Mouse (Mus musculus): ENCODE results near the gene Mchr1. TPM values are rescaled to one million over a fixed set of nuclear protein-coding genes. Genes with fewer than 3 reads are reported as not detected.

Mchr1 gene
- total RNA-seq, 2 experiments from 2014 or later: 2.7 to 3.9 TPM

- no peak for DNase-seq (ENCODE audit: low spot score in 2 of 2)
These were observed 8.5 kb upstream of the Mchr1 start for GRCm38 (mm10) chr15:81226796-81227195.

- DNase-seq (ENCODE audit: low spot score in 2 of 2): no peak
These were observed 8.0 kb upstream of the Mchr1 start for GRCm38 (mm10) chr15:81227275-81227674.

GRCm38 (mm10) chr15:81228258-81228657, 7.0 kb upstream of the Mchr1 start:
- DNase-seq (ENCODE audit: low spot score in 2 of 2): no peak

GRCm38 (mm10) chr15:81229791-81230190, 5.5 kb upstream of the Mchr1 start:
- no peak for DNase-seq (ENCODE audit: low spot score in 2 of 2)

GRCm38 (mm10) chr15:81231325-81231724, 4.0 kb upstream of the Mchr1 start:
- no peak for DNase-seq (ENCODE audit: low spot score in 2 of 2)

- DNase-seq (ENCODE audit: low spot score in 2 of 2): no peak
These were observed 763 bp downstream of the Mchr1 start for GRCm38 (mm10) chr15:81236062-81236461.

GRCm38 (mm10) chr15:81237471-81237870, 2.2 kb downstream of the Mchr1 start:
- DNase-seq (ENCODE audit: low spot score in 2 of 2): no peak

- DNase-seq (ENCODE audit: low spot score in 2 of 2): peak in 1 of 2 experiments; percentile 56
These were observed 4.0 kb downstream of the Mchr1 start for GRCm38 (mm10) chr15:81239261-81239660.

GRCm38 (mm10) chr15:81239794-81240343, 4.6 kb downstream of the Mchr1 start:
- no peak for DNase-seq (ENCODE audit: low spot score in 2 of 2)

GRCm38 (mm10) chr15:81246890-81247289, 11.6 kb downstream of the Mchr1 start:
- DNase-seq (ENCODE audit: low spot score in 2 of 2): no peak

- DNase-seq (ENCODE audit: low spot score in 2 of 2): no peak
These were observed 12.5 kb downstream of the Mchr1 start for GRCm38 (mm10) chr15:81247583-81248340.

- DNase-seq (ENCODE audit: low spot score in 2 of 2): no peak
These were observed 13.0 kb downstream of the Mchr1 start for GRCm38 (mm10) chr15:81248341-81248679.

- no peak for DNase-seq (ENCODE audit: low spot score in 2 of 2)
These were observed 13.8 kb downstream of the Mchr1 start for GRCm38 (mm10) chr15:81248951-81249579.

GRCm38 (mm10) chr15:81252626-81253174, 17.4 kb downstream of the Mchr1 start:
- no peak for DNase-seq (ENCODE audit: low spot score in 2 of 2)

- DNase-seq (ENCODE audit: low spot score in 2 of 2): no peak
These were observed 18.3 kb downstream of the Mchr1 start for GRCm38 (mm10) chr15:81253585-81253984.

- no peak for DNase-seq (ENCODE audit: low spot score in 2 of 2)
These were observed 18.9 kb downstream of the Mchr1 start for GRCm38 (mm10) chr15:81254113-81254640.

GRCm38 (mm10) chr15:81255063-81255462, 19.8 kb downstream of the Mchr1 start:
- no peak for DNase-seq (ENCODE audit: low spot score in 2 of 2)

GRCm38 (mm10) chr15:81258296-81258695, 23.0 kb downstream of the Mchr1 start:
- no peak for DNase-seq (ENCODE audit: low spot score in 2 of 2)

- no peak for DNase-seq (ENCODE audit: low spot score in 2 of 2)
These were observed 24.0 kb downstream of the Mchr1 start for GRCm38 (mm10) chr15:81259304-81259703.

GRCm38 (mm10) chr15:81260208-81260607, 24.9 kb downstream of the Mchr1 start:
- DNase-seq (ENCODE audit: low spot score in 2 of 2): no peak

- DNase-seq (ENCODE audit: low spot score in 2 of 2): peak; percentile 40 to 76
These were observed 29.2 kb downstream of the Mchr1 start for GRCm38 (mm10) chr15:81264392-81265095.

Measured in gastrocnemius, postnatal 4 days (tissue).